Mouse (Mus musculus) c-Kit-negative CD71-positive TER-119-positive erythroid progenitor cells, embryonic 14.5 days (primary cell): Measurements from ENCODE around the gene Ncbp1.
"Not testable (repeated sequence)": the region's sequence is repeated elsewhere in the genome, so short reads cannot be mapped to it uniquely, and the experiment has no call there.

Experiments used
- DNase-seq: peaks from one replicate; pipeline ENCODE4 v3.0.0-alpha.2; 2013; ENCODE audit warnings: low read depth, low spot score

Gene Ncbp1

DNA sequence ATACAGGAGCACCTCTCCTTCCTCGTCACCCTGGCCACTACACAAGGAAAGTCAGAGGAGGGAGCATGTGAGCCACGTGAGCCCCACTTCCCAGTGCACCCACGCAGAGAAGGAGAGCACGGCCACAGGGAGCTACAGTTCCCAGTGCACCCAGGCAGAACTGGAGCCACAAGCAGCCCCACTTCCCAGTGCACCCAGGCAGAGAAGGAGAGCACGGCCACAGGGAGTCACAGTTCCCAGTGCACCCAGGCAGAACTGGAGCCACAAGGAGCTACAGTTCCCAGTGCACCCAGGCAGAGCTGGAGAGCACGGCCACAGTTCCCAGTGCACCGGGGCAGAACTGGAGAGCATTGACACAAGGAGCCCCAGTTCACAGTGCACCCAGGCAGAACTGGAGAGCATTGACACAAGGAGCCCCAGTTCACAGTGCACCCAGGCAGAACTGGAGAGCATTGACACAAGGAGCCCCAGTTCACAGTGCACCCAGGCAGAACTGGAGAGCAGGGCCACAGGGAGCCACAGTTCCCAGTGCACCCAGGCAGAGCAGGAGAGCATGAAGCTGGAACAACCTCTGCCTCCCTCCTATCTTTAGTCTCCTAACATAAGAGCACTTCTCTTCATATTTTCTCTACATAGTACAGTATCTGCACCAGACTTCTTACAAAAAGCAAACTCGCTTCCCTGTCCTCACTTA, 9.0 kb upstream of the Ncbp1 start:
- no peak for DNase-seq

DNA sequence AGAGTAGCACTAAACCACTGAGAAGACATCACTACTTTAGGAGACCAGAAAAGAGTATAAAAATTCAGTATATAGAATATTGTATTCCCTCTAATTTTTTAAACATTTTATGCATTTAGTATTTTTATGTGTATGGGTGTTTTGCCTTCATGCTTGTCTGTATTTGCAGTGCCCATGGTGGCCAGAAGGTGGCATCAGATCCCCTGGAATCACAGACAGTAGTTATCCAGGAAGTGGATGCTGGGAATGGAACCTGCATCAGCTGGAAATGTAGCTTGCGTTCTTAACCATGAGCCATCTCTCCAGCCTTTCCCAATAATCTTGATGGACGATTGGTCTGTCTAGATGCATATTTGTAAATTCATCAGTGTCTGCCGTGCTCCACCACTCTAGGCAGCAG, 8.2 kb upstream of the Ncbp1 start:
- DNase-seq: peak; percentile 48

DNA sequence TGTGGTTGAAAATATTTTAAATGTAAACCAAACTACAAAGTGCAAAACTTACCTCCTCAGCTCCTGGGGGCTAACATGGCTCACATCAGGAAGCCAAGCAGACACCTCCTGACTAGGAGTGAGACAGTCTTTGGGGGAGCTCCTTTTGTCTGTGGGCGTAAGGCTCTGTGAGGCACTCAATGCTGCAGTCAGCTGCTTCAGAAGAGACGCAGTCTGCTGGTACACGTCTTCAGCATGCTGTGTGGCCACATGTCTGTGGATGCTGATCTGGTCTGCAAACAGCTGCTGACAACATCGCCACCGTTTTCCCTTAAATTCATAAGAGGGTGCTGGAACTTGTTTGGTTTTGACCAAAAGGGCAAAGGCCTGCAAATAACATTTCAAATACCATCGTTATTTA, 6.6 kb upstream of the Ncbp1 start:
- DNase-seq: no peak

DNA sequence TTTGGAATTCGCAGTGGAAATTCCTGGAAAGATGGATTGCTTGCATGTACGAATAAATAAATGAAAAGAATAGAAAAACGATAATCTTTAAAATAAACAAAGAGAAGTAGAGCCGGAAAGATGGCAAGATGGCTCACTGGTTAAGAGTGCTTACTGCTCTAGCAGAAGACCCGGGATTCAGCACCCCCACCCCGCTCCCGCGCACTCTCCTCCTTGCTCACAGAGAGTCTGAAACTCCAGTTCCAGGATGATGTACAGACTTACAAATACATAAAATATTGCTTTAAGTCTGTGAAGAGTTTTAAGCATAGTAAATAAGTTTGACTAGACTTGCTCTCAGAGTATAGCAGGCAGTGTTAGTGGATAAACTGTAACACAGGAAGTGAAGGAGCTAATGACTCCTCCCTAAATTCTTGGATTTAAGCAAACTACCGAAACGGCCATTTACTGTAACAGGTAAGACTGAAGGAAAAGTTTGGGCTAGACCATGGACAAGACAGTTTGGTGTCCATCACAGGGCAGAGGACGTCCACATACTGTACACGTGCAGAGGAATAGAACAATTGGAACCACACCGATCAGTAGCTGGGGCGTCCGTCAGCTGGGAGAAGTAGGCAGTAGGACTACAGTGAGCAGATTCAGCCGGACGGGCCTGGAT, 655 bp upstream of the Ncbp1 start:
- no peak for DNase-seq

DNA sequence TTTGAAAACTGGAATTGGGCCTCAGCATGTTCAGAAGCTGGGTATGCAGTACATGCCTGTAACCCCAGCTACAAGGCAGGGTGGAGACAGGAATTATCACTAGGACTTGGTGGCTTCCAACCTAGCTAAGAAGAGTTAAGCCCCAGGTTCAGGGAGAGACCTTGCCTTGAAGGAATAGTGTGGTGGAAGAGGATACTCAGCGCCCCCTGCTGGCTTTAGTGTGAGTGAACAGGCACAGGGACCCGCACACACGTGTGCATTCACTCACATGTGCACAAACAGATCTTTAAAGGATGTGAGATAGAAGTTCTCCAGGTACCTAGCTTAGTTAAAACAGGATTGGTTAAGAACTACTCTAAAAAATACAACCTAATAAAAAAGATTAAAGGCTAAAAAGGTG, 5.9 kb downstream of the Ncbp1 start:
- DNase-seq: peak; percentile 41

DNA sequence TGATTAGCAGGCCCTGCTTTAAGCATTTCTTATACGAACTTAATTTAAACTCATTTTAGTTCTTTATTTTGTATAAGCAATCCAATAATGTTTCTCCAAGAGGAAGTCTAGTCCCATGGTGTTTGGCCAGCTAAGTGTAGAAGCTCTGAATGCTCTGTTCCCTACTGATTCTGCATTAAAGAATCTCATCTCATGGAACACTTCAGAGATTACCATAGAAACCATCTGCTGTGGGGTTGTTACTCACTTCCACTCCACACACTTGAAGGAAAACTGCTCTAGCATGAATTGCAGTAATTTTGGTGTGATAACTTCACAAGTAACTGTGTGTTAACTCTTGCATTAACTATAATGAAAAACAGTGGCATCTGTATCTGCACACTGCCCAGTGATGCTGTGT, 8.5 kb downstream of the Ncbp1 start:
- no peak for DNase-seq

DNA sequence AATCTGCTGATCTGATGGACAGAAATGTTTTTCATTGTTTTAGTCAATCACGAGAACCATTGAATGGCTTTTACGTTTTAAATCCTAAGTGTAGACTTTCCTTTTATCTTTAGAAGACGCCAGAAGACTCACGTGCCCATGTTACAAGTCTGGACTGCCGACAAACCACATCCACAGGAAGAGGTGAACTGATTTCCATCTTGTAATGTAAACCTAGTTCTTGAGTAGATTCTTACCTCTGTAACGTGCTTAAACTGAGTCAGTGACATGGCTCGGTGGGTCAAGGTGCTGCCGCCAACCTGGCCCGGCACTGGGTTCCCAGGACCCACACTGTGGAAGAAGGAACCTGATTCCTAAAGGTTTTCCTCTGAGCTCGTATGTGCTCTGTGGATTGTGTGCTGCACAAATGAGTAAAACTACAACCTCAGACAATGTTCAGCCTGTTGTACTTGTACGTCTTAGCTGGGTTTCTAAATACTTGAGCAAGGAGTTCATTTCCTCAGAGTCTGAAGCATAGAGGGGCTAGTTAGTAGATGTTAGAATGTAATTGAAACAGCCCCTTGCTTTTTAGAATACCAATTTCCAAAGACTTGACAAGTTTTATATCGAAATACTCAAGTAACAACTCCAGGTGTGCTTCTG, 13.6 kb downstream of the Ncbp1 start:
- DNase-seq: no peak

DNA sequence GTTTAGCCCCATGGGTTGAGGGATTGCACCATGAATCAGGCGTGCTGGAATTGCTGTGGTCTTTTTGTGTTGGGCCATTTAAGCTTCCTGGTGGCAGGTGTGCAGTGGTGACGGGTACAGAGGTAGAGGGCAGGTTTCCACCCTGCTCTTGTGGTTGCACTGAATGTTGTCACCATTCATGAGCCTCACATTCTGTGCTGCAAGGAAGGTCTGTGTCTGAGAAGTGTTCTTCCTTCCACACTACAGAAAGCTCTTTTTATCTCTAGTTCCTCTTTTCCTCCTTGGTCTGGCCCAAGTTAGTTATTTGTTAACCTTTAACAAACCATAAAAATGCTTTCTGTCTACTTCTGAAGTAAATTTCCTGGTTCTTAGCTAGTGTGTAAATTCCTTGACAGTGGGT, 25.6 kb downstream of the Ncbp1 start:
- no peak for DNase-seq

DNA sequence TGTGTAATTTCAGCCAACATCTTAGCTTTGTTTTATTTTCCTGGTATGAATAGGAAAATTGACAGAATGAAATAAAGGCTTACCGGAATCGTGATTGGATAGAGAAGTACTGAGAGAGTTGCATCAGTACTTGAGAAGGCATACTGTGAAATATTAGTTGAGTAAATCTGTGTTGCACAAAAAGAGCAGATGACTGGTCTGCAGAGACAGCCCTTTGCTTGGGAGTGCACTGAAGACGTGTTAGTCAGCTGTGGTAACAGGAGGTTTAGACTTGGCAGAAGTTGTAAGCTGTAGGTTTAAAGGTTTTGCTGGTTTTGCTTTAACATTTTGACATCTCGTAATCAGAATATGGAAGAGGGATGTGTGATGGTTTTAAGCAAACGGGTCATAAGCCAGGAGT, 27.4 kb downstream of the Ncbp1 start:
- DNase-seq: no peak

DNA sequence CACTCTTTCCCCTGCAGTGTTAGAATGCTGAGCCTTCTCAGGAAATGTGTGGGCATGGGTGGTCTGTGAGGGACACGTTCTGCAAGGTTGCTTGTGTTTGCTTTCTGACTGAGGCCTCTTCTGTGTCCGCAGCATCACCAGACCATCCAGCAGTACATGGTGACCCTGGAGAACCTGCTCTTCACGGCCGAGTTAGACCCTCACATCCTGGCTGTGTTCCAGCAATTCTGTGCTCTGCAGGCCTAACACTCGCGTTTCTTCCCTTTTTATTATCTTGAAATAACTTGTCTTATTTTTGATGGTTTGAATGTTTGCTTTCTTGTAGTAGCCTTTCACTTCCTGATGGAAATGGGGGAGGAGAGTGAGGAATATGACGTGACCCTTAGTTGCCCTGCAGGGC, 33.3 kb downstream of the Ncbp1 start:
- no peak for DNase-seq

DNA sequence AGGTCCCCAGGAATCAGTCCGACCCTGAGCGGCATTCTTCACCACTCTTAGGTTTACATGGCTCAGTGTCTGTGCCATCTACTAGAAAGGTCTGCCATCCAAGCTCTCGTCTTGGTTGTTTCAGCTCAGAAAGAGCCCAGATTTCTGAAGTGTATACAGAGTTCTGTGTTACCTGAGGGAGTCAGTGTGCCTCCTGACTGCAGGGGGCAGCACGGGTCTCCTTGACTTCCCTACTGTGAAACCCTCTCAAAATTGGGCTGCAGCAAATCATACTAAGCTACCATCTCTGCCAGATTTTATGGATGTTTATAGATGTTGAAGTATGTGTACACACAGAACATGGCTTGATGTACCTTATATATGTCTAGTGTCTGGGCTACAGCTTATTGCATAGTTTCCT, 37.9 kb downstream of the Ncbp1 start:
- DNase-seq: no peak

DNA sequence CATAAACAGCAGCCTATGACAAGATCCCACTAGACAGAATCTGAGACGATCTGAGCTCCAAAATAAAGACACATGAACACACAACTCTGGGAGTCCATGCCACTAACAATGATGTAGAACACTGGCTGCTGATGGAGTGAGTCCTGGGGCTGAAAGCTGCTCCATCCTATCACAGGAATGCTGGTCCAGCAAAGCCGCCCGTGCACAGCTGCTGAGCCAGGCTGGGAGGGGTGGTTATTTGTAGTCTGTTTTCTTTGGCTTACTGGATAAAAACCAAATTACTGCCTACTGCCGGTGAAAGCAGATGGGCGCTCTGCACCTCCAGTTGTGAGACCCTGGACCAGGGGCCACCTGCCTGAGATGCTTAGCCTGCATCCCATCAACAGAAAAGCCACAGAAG, 38.6 kb downstream of the Ncbp1 start:
- DNase-seq: no peak

DNA sequence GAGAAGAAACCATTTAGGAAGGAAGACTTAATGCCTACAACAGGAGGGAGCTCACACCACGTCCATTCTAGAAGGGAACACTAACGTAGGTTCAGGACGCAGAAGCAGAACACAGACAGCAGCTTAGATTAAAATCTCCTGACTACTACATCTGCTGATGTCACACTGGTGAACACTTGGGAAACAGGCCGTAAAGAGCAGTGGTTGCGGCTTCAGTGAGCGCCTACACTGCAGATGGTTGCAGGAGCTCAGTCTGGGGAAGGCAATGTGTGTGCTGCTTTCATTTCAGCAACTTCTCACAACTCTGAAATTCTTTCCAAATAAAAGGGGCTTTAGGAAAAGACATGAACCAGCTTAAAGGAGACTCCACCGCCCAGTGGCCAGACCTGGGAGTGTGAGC, 39.1 kb downstream of the Ncbp1 start:
- DNase-seq: no peak

DNA sequence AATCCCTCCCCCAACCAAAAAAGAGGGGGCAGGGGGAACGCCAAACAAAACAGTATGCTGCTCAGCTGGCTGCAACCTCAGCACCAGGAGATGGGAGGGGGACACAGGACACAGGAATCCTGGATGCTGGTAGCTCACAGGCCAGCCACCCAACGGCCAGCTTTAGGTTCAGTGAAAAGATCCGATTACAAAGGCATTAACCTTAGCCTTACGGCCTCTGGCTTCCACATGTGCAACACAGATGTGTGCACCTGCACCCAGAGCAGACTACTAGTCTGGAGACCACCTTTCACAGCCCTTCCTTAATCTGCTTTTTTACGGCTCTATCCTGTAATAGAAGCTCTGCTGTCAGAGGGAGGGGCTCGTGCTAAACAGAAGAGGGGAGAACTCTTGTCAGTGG, 42.8 kb downstream of the Ncbp1 start:
- no peak for DNase-seq

DNA sequence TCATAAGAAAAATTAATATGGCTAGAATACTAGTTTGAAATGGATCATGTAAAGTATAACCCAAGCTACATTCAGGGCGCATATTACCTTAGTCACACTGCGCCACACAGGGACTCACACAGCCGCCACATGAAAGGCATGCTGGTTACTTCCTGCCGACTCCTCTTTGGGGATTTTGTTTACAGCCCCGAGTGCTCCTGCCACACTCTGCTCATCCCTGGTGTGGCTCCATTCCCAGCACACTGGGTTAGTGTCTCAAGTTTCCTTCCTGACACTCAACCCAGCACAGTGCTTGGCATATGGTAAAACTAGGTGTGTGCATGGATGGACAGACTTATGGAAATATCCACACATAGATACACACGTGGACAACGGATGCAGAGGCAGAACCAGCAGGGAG, 43.8 kb downstream of the Ncbp1 start:
- DNase-seq: no peak

DNA sequence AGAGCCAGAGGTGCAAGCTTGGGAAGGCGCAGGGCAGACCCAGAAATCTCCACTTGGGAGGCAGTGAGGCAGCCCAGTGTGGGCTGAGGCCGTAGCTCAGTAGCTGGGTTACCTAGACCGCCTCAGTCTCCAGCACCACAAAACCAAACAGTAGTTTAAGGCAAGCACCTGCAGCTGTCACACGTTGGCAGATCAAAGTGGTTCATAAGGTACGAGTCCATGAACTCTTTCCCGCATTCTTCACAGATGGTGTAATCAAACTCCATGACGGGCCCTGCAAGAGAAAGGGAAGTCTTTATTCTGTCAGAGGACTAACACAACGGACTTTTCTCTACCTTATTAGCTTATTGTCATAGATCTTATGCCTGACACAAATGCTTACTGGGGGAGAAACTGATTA, 47.0 kb downstream of the Ncbp1 start:
- DNase-seq: no peak

DNA sequence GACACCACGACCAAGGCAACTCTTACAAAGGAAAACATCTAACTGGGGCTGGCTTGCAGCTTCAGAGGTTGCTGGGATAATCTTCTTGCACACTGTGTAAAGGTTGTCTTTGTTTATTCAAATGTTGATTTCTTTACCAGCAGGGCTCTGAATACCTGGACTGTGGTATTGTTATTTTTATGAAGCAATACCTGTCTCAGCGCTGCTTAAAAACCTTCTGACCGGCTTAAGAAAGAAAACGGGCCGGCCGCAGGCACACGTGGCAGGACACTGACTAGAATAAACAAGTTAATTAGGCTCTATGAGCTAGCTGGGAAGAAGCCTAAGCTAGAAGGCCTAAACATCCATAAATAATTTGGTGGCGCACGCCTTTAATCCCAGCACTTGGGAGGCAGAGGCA, 47.5 kb downstream of the Ncbp1 start:
- DNase-seq: no peak

DNA sequence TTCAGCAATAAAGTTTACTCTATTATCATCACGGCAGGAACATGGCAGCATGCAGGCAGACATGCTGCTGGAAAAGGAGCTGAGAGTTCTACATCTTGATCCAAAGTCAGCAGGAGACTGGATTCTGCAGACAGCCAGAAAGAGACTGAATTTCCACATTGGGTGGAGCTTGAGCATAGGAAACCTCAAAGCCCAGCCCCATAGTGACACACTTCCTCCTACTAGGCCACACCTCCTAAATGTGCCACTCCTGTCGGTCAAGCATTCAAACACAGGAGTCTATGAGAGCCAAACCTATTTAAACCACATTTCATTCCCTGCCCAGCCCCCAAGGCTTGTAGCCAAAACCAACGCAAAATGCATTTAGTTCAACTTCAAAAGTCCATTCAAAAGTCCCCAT, 48.1 kb downstream of the Ncbp1 start:
- DNase-seq: no peak

DNA sequence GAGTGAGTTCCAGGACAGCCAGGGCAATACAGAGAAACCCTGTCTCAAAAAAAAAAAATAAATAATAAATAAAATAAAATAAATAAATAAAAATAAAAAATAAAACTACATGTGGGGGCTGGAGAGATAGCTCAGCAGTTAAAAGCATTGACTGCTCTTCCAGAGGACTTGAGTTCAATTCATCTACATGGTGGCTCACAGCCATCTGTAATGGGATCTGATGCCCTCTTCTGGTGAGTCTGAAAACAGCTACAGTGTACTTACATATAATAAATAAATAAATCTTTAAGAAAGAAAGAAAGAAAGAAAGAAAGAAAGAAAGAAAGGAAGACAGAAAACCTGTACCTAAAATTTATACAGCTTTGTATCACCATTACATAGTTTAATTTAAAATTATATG, 53.6 kb downstream of the Ncbp1 start:
- DNase-seq: not testable (repeated sequence)

DNA sequence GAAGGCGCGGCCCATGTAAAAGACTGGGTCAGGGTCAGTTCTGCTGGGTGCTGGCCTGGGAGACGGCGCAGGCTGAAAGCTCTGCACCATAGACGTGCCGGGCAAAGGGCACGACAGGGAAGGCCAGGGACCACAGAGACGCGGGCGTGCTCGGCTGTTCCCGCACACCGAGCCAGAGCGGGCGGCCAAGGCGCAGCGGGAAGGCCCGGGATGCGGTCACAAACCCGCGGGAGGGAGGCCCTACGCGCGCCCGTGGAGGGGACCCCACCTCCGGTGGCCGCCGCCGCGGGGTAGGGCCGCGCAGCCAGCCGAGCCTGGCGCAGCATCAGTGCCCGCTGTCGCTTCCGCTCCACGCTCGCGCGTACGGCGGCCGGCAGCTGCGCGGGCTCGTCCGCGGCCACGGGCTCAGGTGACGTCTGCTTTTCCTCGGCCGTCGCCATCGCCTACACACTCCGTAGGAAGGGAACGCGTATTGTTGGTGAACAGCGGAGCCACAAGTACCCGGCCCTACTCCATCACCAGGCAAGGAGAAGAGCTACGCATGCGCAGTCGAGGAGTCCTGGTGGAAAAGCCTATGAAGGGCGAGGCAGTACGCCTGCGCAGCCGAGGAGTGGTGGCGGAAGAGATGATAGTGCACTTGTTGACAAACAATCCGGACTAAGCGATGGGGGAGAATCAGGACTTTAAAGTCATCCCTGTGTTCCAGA, 57.5 kb downstream of the Ncbp1 start, which contains the start of gene Xpa:
Xpa (minus strand) TSS at position 531 of the 707 bp plus-strand sequence.
- DNase-seq: peak; percentile 99

DNA sequence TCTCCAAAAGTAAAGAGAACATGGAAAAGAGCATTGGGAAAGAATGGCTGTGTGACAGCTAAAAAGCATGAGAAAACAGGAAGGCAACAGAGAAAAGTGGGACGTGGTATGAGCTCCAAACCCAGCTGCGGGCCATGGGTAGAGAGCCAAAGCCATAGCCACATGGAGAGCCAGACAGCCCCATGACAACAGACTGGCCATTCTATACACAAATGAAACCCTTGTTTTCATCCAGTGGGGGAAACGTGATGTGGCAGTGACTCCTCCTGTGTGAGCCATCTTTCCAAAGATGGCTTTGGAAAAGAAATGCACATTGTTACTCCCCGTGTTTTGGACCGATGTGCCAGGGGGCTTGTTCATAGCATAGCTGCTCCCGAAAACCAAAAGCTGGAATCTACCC, 58.1 kb downstream of the Ncbp1 start:
- no peak for DNase-seq

DNA sequence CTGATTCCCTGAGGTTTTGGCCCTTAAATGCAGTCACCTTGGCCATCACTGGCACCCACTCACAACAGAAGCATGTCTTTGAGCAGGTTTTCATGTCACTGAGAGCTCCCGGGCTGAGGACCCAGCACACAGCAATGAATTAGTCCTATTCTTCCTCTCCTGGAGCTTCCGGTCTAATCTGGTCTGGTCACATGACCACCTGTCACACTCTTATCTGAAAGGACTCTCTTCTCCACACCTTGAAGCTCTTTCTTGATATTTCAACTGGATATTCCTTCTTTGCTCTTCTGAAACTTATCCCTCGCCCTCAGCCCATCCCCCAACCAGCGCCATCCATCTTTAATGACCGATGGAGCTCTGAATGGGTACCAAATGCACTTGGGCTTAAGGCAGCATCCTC, 59.7 kb downstream of the Ncbp1 start:
- no peak for DNase-seq
